Mouse (Mus musculus) stomach, postnatal 0 days (tissue): Measurements from ENCODE around the gene Strip1.

Experiments used
- CTCF ChIP-seq: IDR thresholded peaks from 2 replicates; pipeline ENCODE4 v1.5.1; 2016; ENCODE audit warnings: antibody characterized with exemption, low read depth, mild to moderate bottlenecking, moderate library complexity
- EP300 ChIP-seq: optimal IDR thresholded peaks from 2 replicates; pipeline ENCODE3; 2016; ENCODE audit warnings: antibody characterized with exemption

DNA sequence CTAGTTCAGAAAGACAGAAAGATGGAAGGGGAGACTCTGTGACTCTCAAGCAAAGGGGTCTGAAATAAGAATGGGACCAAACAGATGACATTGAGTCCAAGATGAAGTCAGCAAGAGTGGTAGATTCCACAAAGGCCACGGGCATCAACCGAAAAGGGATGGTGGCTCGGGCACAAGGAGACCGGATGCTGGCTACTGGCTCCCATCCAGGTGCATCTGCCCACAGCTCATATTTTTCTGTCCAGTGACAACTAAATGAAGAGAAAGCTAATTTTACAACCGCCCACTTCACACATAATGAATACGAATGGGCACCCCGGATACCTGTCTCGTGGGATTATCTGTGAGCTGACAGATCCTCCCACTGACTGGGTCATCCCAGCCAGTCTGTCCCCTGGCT lies 24.3 kb downstream of the Strip1 start:
- TF ChIP-seq EP300 = no peak
- TF ChIP-seq CTCF = no peak
